Mouse (Mus musculus): ENCODE data around the gene Ankrd7. TPM values are rescaled to one million over a fixed set of nuclear protein-coding genes. Genes with fewer than 3 reads are reported as not detected.

The Ankrd7 gene
- 0.06 TPM in 1 of 2 replicates, not detected in the other for polyA plus RNA-seq (2012; rRNA removed)

DNA sequence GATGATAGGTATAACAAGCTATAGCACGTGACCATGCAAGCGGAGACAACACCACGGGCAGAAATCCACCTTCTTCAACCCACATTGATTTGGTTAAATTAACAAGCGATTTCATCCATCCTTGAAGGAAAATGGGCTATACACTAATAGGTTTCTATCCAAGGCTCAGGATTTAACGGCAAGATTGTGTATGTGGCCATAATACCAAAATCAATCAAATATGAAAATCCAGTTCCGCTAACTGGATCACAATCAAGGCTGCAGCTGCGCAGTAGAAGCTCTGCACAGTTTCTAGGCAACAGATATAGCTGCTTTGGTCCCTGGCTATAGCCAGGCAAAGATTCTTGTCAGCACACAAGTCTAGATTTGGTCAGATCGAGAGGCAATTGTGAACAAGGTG, at the start of gene Ankrd7:
TSS of gene Ankrd7 (plus strand) at position 301 of the 400 bp plus-strand sequence.

DNA sequence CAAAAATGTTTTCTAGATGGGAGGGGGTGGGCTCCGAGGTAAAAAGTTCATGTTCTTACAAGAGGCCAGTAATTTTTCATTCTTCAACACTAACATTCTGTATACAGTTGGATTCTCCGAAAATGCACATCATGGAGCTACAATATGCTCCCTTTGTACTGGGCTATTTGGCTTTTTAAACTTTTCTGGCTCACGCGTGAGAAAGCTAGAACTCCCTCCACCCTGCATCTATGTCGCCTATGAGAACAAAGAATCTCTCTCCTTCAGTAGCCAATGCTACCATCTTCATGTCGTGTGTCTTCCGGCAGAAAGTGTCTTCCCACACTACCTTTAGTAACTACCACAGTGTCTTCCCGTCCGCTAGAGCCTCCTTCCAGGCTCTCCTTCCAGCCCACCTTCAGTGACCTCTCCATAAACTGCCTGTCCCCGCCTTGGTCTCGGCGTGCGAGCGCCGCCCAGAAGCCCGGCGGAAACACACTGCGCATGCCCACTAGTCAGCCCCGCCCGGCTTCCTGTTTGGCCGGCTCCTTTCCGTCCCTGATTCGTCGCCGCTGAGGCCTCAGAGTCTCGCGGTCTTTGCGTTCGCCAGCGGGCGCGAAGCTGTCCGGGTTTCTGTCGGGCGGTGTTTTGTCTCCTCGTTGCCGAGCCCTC, 17.9 kb upstream of the Ankrd7 start, which contains the start of gene Lsm8:
TSS of gene Lsm8 (plus strand) at position 529 of the 651 bp plus-strand sequence.

Other genes with a start within 250 kb of the Ankrd7 start
- 100 and 117 TPM in 2 replicates for gene Lsm8, start 17.7 kb upstream of the Ankrd7 start, polyA plus RNA-seq (2012; rRNA removed)